Mouse (Mus musculus) stomach, embryonic 16.5 days (tissue): Measurements from ENCODE around the gene Nynrin. TPM values are rescaled to one million over a fixed set of nuclear protein-coding genes. Genes with fewer than 3 reads are reported as not detected.

ENCODE experiments used
- ATAC-seq: fragments of 200-750 bp; cut with Nextera tagmentation; 2 replicates; pipeline ENCODE4 v1.8.0; 2017; ENCODE audit warnings: moderate number of reproducible peaks, moderate TSS enrichment; ENCODE audit not compliant: insufficient read depth, low FRiP score
- H3K27ac ChIP-seq: fragments of 300-500 bp; sonication (generic); 2 replicates; pipeline ENCODE4 v1.5.1; 2014; ENCODE audit warnings: low read length
- H3K27me3 ChIP-seq: fragments of 300-500 bp; sonication (generic); 2 replicates; pipeline ENCODE4 v1.6.1; 2014; ENCODE audit warnings: low read length, control low read depth, mixed read lengths; ENCODE audit not compliant: control insufficient read depth, insufficient read depth
- H3K36me3 ChIP-seq: fragments of 300-500 bp; sonication (generic); 2 replicates; pipeline ENCODE4 v1.6.1; 2014; ENCODE audit warnings: low read length; ENCODE audit not compliant: control insufficient read depth, insufficient read depth
- H3K4me1 ChIP-seq: fragments of 300-500 bp; sonication (generic); 2 replicates; pipeline ENCODE4 v1.6.1; 2014; ENCODE audit warnings: low read length, control low read depth, mixed read lengths; ENCODE audit not compliant: control insufficient read depth, insufficient read depth
- H3K4me2 ChIP-seq: fragments of 300-500 bp; sonication (generic); 2 replicates; pipeline ENCODE4 v1.6.1; 2014; ENCODE audit warnings: low read depth, low read length, mixed read lengths
- H3K4me3 ChIP-seq: fragments of 300-500 bp; sonication (generic); replicated peaks from 2 replicates; pipeline ENCODE4 v1.5.1; 2014; ENCODE audit warnings: mild to moderate bottlenecking, low read length
- H3K9ac ChIP-seq: fragments of 300-500 bp; sonication (generic); 2 replicates; pipeline ENCODE4 v1.6.1; 2014; ENCODE audit warnings: low read length
- H3K9me3 ChIP-seq: fragments of 300-500 bp; sonication (generic); replicated peaks from 2 replicates; pipeline ENCODE4 v1.6.1; 2016; ENCODE audit warnings: low read length, control low read depth; ENCODE audit not compliant: control insufficient read depth
- WGBS: fragments of 180-500 bp; shearing (Covaris S2); extraction: QIAGEN DNeasy Blood & Tissue Kit; methylation state at CpG from one replicate; pipeline ENCODE4 v1.1.7; 2014; 5-methylcytosine and 5-hydroxymethylcytosine counted together
- polyA plus RNA-seq: library from polyadenylated mRNA; unstranded; fragments of >200 nt; fragmentation: Nextera tagmentation; extraction: Ambion mirVana; gene quantifications from 2 replicates; pipeline ENCODE4 v1.2.1, GENCODE M21; 2015

Nynrin gene
- polyA plus RNA-seq, 1 experiment from 2014 or later, result 18.0 TPM

DNA sequence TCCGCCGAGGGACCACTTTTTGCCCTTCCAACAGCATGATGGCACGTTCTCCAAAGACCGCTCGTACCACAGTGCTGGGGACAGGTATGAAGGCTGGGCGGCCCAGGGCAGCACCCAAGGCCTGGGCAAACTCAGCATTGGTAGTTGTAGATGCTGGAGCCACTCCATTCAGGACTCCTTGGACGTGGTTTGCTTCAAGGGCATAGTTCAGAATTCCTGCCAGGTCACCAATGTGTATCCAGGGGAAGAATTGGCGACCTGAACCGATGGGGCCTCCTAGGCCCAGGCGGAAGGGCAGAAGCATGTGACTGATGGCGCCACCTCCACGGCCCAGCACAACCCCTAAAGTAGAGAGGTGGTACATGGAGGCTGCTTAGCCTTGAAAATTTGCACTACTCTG is 43.9 kb downstream of the Nynrin start:
- no peak for ATAC-seq
- H3K4me1 ChIP-seq, result peaks cover 11% of the 10 kb centered on the region
- peaks cover 11% of the 10 kb centered on the region for H3K36me3 ChIP-seq
- WGBS, result 89% methylated on average over 12 of the region's 12 CpGs
- no peak overlapping the region for H3K27ac ChIP-seq
- H3K4me3 ChIP-seq, result no peak overlapping the region
- no peaks in the 10 kb centered on the region for H3K27me3 ChIP-seq
- no peak overlapping the region for H3K4me2 ChIP-seq
- no peaks in the 10 kb centered on the region for H3K9me3 ChIP-seq
- no peak overlapping the region for H3K9ac ChIP-seq

DNA sequence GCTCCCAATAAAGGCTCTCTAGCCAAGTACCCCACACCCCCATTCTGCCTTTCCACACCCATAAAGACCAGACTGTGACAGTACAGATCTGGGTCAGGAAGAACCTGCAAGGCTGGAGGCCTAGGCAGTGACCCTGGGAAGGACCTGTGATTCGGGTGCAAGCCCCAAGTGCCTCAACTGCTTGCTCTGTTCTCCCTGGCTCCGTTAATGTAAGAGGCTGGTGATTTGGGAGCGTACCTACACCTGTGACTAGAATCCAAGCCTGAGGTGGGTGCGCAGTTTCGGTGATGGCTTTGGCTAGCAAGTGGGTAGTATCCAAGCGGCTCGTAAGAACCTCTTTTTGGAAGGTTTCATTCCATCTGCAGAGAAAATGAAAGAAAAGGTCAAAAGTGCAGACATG is 45.1 kb downstream of the Nynrin start:
- Histone ChIP-seq H3K36me3 (peaks cover 11% of the 10 kb centered on the region; the same call in 1 of the 2 replicates), H3K9ac (no peak overlapping the region; the same call in 1 of the 2 replicates), H3K9me3 (no peaks in the 10 kb centered on the region), H3K27me3 (no peaks in the 10 kb centered on the region), H3K4me2 (peak overlapping the region; percentile 77; the same call in 1 of the 2 replicates), H3K27ac (peak overlapping the region; percentile 68; the same call in 1 of the 2 replicates), H3K4me1 (peaks cover 11% of the 10 kb centered on the region), H3K4me3 (peak overlapping the region; percentile 54; the same call in 1 of the 2 replicates)
- 84% methylated on average over 7 of the region's 7 CpGs for WGBS
- ATAC-seq, result no peak

DNA sequence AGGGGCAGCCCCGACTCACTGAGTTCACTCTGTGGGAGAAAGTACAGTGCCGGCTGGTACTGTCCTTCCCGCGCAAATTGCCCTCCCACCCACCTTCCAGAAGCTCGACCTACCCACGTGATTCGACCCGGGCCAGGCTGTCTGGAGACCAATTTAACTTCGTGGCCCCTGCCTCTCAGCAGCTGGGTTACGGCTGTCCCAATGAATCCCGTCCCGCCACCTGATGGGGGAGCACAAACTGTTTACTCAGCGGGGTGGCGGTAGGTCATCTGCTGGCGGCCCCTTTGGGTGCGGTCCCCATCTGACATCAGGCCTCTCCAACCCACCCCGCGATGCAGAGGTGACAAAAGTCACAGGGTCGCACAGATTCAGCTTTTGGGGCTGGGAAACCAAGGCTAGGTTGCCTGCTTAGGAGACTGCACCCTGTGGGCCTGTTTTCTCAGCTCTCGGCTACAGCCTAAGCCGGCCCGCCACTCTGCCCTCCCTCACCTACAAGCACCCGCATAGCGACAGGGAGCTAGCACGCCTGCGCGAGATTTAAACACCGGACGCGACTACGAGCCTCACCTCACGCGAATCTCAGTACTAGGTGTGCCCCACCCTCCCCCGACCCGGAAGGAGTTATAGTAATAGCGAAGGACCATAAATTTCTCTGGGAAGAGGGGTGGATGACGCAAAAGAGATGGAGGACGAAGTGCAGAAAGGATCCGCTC is 46.0 kb downstream of the Nynrin start, which contains the start of gene Sdr39u1:
Gene Sdr39u1 (minus strand): TSS at position 593 of the 713 bp plus-strand sequence.
- H3K27ac ChIP-seq, result peak within 1 kb of the TSS; percentile 68
- H3K9me3 ChIP-seq, result no peaks in the 10 kb centered on the region
- H3K4me3 ChIP-seq, result peak within 1 kb of the TSS; percentile 54
- peak within 1 kb of the TSS; percentile 79 for H3K9ac ChIP-seq
- peak within 1 kb of the TSS; percentile 77 for H3K4me2 ChIP-seq
- peaks cover 11% of the 10 kb centered on the region for H3K4me1 ChIP-seq
- peak; percentile 93 for ATAC-seq
- 2% methylated on average over 39 of the region's 39 CpGs for WGBS
- H3K27me3 ChIP-seq, result no peaks in the 10 kb centered on the region
- 0 out of 2 replicates have a peak, but pooled peaks cover 6% of the 10 kb centered on the region for H3K36me3 ChIP-seq

DNA sequence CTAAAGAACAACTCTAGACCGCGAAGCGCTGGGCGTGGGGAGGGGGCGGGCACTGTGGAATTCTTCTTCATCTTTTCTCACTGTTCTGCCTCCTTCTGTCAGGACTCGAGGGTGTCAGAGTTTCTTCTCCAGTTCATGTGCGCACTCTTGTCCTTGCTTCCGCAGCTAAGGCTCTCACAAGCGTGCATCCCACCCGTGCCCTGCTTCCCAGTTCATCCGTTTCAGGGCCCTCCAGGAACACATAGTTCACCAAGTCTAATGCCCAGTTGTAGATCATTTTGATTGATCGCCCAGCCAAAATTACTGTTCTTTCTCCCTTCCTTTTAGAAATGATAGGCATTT is 46.6 kb downstream of the Nynrin start:
- Histone ChIP-seq H3K9ac (peak overlapping the region; percentile 79), H3K27me3 (no peaks in the 10 kb centered on the region), H3K27ac (peak overlapping the region; percentile 68; the same call in 1 of the 2 replicates), H3K4me3 (peak overlapping the region; percentile 54), H3K36me3 (0 out of 2 replicates have a peak, but pooled peaks cover 4% of the 10 kb centered on the region), H3K4me1 (peaks cover 11% of the 10 kb centered on the region), H3K9me3 (no peaks in the 10 kb centered on the region), H3K4me2 (peak overlapping the region; percentile 77)
- WGBS, result 6% methylated on average over 12 of the region's 12 CpGs
- ATAC-seq, result peak; percentile 14; the same call in 1 of the 2 replicates

DNA sequence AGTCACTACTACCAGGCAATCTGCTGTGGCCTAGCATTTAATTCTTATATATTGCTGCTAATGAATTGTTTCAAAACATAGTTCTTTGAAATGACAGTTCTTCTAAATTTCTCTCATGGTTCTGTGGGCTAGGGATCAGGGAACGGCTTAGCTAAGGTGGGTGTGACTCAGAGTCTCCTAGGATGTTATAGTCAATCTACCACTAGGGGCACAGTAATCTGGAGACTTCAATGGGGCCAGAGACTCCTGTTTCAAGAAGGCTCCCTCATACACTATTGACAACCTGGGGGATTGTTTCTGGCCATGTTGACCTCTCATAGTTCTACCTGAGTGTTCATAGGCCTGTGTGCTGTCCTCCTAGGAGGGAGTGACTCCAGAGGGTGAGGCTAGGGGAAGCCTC is 51.7 kb downstream of the Nynrin start:
- ATAC-seq, result no peak
- Histone ChIP-seq H3K27ac (no peak overlapping the region), H3K9me3 (no peaks in the 10 kb centered on the region), H3K9ac (no peak overlapping the region), H3K4me1 (peaks cover 3% of the 10 kb centered on the region; the same call in 1 of the 2 replicates), H3K36me3 (no peaks in the 10 kb centered on the region), H3K27me3 (no peaks in the 10 kb centered on the region), H3K4me2 (no peak overlapping the region), H3K4me3 (no peak overlapping the region)
- WGBS, result 14% methylated on average over 1 of the region's 1 CpGs

DNA sequence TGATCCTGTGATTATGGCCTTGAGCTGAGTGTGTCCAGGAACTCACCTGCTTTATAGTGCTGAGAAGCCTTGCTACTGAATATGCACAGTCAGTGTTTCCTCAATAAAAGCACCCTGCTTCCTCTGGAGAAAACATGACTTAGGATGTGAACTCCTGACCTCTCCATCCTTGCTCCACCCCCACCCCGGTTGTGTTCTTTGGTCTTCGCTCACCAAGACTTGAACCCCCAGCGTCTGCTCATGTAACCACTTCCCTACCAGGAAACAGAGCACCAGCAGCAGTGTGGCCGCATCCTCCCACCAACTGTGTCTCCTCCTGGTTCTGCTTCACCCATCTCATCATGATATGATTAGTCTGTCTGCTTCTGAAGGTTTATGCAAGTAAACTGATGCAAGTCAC is 59.6 kb downstream of the Nynrin start:
- no peak overlapping the region for H3K27ac ChIP-seq
- H3K27me3 ChIP-seq, result no peaks in the 10 kb centered on the region
- no peak for ATAC-seq
- no peaks in the 10 kb centered on the region for H3K36me3 ChIP-seq
- H3K4me2 ChIP-seq, result no peak overlapping the region
- no peak overlapping the region for H3K4me3 ChIP-seq
- 48% methylated on average over 4 of the region's 4 CpGs for WGBS
- H3K9me3 ChIP-seq, result no peaks in the 10 kb centered on the region
- H3K9ac ChIP-seq, result no peak overlapping the region
- 0 out of 2 replicates have a peak, but pooled peaks cover 3% of the 10 kb centered on the region for H3K4me1 ChIP-seq

DNA sequence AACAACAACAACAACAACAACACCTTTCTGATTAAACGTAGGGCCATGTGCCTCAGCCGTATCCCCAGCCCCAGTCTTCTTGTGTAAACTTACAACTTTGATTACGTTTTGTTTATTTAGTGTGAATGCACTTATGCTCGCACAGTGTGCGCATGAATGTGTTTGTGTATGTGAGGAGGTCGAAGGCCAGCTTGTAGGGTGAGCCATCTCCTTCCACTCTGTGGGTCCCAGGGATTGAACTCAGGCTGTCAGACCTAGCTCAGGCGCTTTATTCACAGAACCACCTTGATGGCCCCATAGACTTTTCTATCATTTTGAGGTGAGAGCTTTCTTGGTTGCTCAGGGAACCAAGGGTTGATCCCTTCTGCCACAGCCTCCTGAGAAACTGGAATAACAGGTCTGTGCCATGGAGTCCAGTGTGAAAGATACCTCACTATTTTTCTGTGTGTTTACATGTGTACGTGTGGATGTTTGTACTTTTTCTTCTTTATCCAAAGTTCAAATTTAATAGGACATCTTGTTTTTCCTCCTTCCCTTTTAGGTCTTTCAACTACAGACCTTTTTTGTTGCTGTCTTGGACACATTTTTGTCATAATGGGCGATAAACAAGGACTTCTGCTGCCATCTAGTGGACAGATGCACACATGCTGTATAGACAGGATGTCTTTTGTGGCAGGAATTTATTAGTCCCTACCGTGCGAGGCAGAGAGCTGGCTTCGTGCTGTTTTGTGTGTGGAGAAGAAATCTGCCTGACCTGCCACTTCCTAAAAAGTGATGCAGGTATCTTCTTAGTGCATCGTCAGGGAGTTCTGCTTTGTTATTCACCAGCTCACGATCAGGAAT is 64.7 kb downstream of the Nynrin start:
- Histone ChIP-seq H3K9ac (peak overlapping the region; percentile 9; the same call in 1 of the 2 replicates), H3K4me2 (0 out of 2 replicates have a peak overlapping the region, but pooled peaks have one; percentile 0), H3K27me3 (no peaks in the 10 kb centered on the region), H3K27ac (peak overlapping the region; percentile 56; the same call in 1 of the 2 replicates), H3K9me3 (no peaks in the 10 kb centered on the region), H3K36me3 (no peaks in the 10 kb centered on the region), H3K4me3 (no peak overlapping the region), H3K4me1 (0 out of 2 replicates have a peak, but pooled peaks cover 6% of the 10 kb centered on the region)
- ATAC-seq, result peak; percentile 82
- 16% methylated on average over 14 of the region's 14 CpGs for WGBS

DNA sequence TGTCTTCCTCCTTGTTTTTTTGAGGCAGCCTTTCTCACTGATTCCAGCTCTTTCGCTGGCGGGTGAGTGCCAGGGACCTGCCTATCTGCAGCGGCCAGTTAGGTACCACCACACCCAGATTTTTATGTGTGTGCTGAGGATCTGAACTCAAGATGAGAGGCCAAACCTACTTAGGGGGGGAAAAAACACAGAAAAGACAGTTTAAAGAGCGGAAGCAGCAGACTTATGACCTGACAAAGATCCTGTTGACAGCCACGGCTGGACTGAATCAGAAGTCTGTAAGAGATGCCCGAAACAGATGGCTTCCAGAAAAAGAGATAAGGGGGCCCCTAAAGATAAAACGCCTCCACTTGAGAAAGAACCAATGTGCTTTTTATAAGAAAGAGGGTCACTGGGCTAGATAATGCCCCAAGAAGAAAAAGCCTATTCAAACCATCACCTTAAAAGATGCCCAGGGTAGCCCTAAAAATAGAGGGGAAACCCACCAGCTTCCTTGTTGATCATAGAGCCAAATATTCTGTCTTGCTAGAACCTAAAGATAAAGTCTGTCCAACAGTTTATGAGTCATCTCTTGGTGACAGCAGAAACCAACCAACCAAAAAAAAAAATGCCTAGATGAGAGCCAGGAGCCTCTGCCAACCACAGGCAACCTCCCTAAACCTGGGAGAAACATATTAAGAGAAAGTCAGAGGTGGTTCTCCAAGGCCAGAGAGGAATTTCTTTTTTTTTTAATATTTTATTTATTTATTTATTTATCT is 68.8 kb downstream of the Nynrin start:
- H3K27me3 ChIP-seq, result no peaks in the 10 kb centered on the region
- H3K36me3 ChIP-seq, result no peaks in the 10 kb centered on the region
- H3K9me3 ChIP-seq, result no peaks in the 10 kb centered on the region
- H3K4me3 ChIP-seq, result no peak overlapping the region
- H3K4me2 ChIP-seq, result no peak overlapping the region
- 50% methylated on average over 7 of the region's 7 CpGs for WGBS
- no peak for ATAC-seq
- H3K27ac ChIP-seq, result no peak overlapping the region
- H3K4me1 ChIP-seq, result 0 out of 2 replicates have a peak, but pooled peaks cover 6% of the 10 kb centered on the region
- no peak overlapping the region for H3K9ac ChIP-seq
